ENCODE assay signal across 9 mouse cellular contexts in genomic region chr1:180776494-180776893, GRCm38 (mm10). TPM values are rescaled to one million over a fixed set of nuclear protein-coding genes. Genes with fewer than 3 reads are reported as not detected.
A peak's percentile ranks its signal among the peaks of the same experiment; 100 is the strongest.
DNase-seq lines count a peak whose midpoint lies in the region; ATAC-seq lines count a peak whose summit lies in the region.
"Had no signal": no experiment of that assay in that cellular context is flagged by ENCODE, and none has a peak within 500 bp of the region (broad histone marks: within the 10 kb centered on the region; RNA-seq: fewer than 3 reads in every experiment).

No protein-coding gene starts in this region.

- H3K27me3 ChIP-seq in heart, embryonic 11.5 days (ENCODE audit: control insufficient read depth, insufficient read depth, low read length): no peaks in the 10 kb centered on the region
- peaks cover 21% of the 10 kb centered on the region; the same call in 1 of the 2 replicates for H3K27me3 ChIP-seq in liver, embryonic 12.5 days (replicated peaks)
- H3K27me3 ChIP-seq in intestine, embryonic 16.5 days (replicated peaks; ENCODE audit: control insufficient read depth, insufficient read depth, low read length): no peaks in the 10 kb centered on the region

- H3K36me3 ChIP-seq in heart, embryonic 11.5 days (ENCODE audit: control insufficient read depth, insufficient read depth, low read length): no peaks in the 10 kb centered on the region
- no peaks in the 10 kb centered on the region for H3K36me3 ChIP-seq in liver, embryonic 12.5 days
- H3K36me3 ChIP-seq in intestine, embryonic 16.5 days (ENCODE audit: control insufficient read depth, insufficient read depth, low read length): no peaks in the 10 kb centered on the region
- H3K36me3 ChIP-seq: liver, embryonic 15.5 days had no signal

- no peak overlapping the region for H3K27ac ChIP-seq in heart, embryonic 11.5 days (ENCODE audit: low read depth, low read length)
- H3K27ac ChIP-seq in liver, embryonic 12.5 days: no peak overlapping the region
- peak overlapping the region; percentile 51; the same call in 1 of the 2 replicates for H3K27ac ChIP-seq in intestine, embryonic 16.5 days (ENCODE audit: low read length)

- intact Hi-C loops in heart, postnatal 36 days (cut with DNase I): loop anchor here (2.0 to 10.0 kb wide), 2 partner anchors 34 to 522 kb away; no protein-coding TSS in a partner anchor

- peaks cover 4% of the 10 kb centered on the region; the same call in 1 of the 2 replicates for H3K9me3 ChIP-seq in heart, embryonic 11.5 days (replicated peaks; ENCODE audit: control insufficient read depth, low read length)
- H3K9me3 ChIP-seq in liver, embryonic 12.5 days (replicated peaks): peaks cover 6% of the 10 kb centered on the region
- H3K9me3 ChIP-seq in intestine, embryonic 16.5 days (ENCODE audit: control insufficient read depth, low read length): no peaks in the 10 kb centered on the region; the same call in 1 of the 2 replicates
- H3K9me3 ChIP-seq: liver, embryonic 15.5 days had no signal

- no peak overlapping the region for H3K4me2 ChIP-seq in heart, embryonic 11.5 days
- H3K4me2 ChIP-seq in liver, embryonic 12.5 days: peak overlapping the region; percentile 92; the same call in 1 of the 2 replicates
- no peak overlapping the region for H3K4me2 ChIP-seq in intestine, embryonic 16.5 days (ENCODE audit: low read depth, low read length)

- 84% methylated on average over 6 of the region's 6 CpGs for WGBS in heart, embryonic 11.5 days (ENCODE audit: insufficient replicate concordance)
- 79% methylated on average over 6 of the region's 6 CpGs for WGBS in liver, embryonic 12.5 days (ENCODE audit: insufficient replicate concordance)
- WGBS in intestine, embryonic 16.5 days: 85% methylated on average over 6 of the region's 6 CpGs

- peaks cover 21% of the 10 kb centered on the region for H3K4me1 ChIP-seq in heart, embryonic 11.5 days (ENCODE audit: control insufficient read depth, insufficient read depth, low read length)
- H3K4me1 ChIP-seq in liver, embryonic 12.5 days: peaks cover 32% of the 10 kb centered on the region
- peaks cover 22% of the 10 kb centered on the region for H3K4me1 ChIP-seq in intestine, embryonic 16.5 days (ENCODE audit: control insufficient read depth, insufficient read depth, low read length)

- no peak for ATAC-seq in heart, embryonic 11.5 days (replicated peaks; ENCODE audit: insufficient number of reproducible peaks, low FRiP score, low TSS enrichment)
- ATAC-seq in liver, embryonic 12.5 days: no peak
- ATAC-seq in intestine, embryonic 16.5 days: no peak
- ATAC-seq in megakaryocyte progenitor cell, adult 5-6 weeks (replicated peaks; ENCODE audit: poor library complexity): no peak

- no peak overlapping the region for H3K4me3 ChIP-seq in heart, embryonic 11.5 days (ENCODE audit: low read depth, low read length)
- H3K4me3 ChIP-seq in liver, embryonic 12.5 days: no peak overlapping the region
- H3K4me3 ChIP-seq in intestine, embryonic 16.5 days (ENCODE audit: low read length): no peak overlapping the region

- DNase-seq in heart, postnatal 36 days: no peak
- DNase-seq in liver: no peak
- DNase-seq in cerebellum, postnatal 25 days: peak; percentile 43
- no peak for DNase-seq in adrenal gland, postnatal 25 days

- peak overlapping the region; percentile 31; the same call in 1 of the 2 replicates for H3K9ac ChIP-seq in heart, embryonic 11.5 days (ENCODE audit: low read depth, low read length)
- H3K9ac ChIP-seq in liver, embryonic 12.5 days: no peak overlapping the region
- H3K9ac ChIP-seq in intestine, embryonic 16.5 days (ENCODE audit: low read depth, low read length): 0 out of 2 replicates have a peak overlapping the region, but pooled peaks have one; percentile 37

RNA-seq across cellular contexts. Expression of gene H3f3a, which starts 37.2 kb away (rescaled TPM):
- 1,894 and 1,931 TPM in 2 replicates for polyA plus RNA-seq in heart, embryonic 11.5 days (2014; fragmentation: Nextera tagmentation; extraction: Ambion mirVana)
- 100 to 1,000 TPM; 457 to 506 TPM for total RNA-seq in heart, postnatal 36 days (2021)
- 1,997 and 2,057 TPM in 2 replicates for polyA plus RNA-seq in liver, embryonic 12.5 days (2016; fragmentation: Nextera tagmentation; extraction: Ambion mirVana)
- 1,661 and 1,810 TPM in 2 replicates for polyA plus RNA-seq in intestine, embryonic 16.5 days (2015; fragmentation: Nextera tagmentation; extraction: Ambion mirVana)
- total RNA-seq in megakaryocyte progenitor cell, adult 5-6 weeks (2015): 1,870 and 2,095 TPM in 2 replicates
- total RNA-seq in megakaryocyte progenitor cell, adult 5-6 weeks (2017): 1,724 and 1,809 TPM in 2 replicates
- total RNA-seq in adrenal gland, postnatal 25 days (2021): 739 and 836 TPM in 2 replicates

RNA-seq across cellular contexts. Expression of gene Acbd3, which starts 50.7 kb away (rescaled TPM):
- 23.0 and 23.7 TPM in 2 replicates for polyA plus RNA-seq in heart, embryonic 11.5 days (2014; fragmentation: Nextera tagmentation; extraction: Ambion mirVana)
- total RNA-seq in heart, postnatal 36 days (2021): 10 to 100 TPM; 22.5 to 23.4 TPM
- polyA plus RNA-seq in liver, embryonic 12.5 days (2016; fragmentation: Nextera tagmentation; extraction: Ambion mirVana): 13.9 and 15.6 TPM in 2 replicates
- 17.1 and 17.5 TPM in 2 replicates for polyA plus RNA-seq in intestine, embryonic 16.5 days (2015; fragmentation: Nextera tagmentation; extraction: Ambion mirVana)
- 23.9 and 27.3 TPM in 2 replicates for total RNA-seq in megakaryocyte progenitor cell, adult 5-6 weeks (2015)
- total RNA-seq in megakaryocyte progenitor cell, adult 5-6 weeks (2017): 43.0 and 46.5 TPM in 2 replicates
- 45.5 and 48.8 TPM in 2 replicates for total RNA-seq in adrenal gland, postnatal 25 days (2021)

Comparison
In these comparisons a context has a peak if more than half of its experiments do, and no peak if none do; other contexts are left out.
1. DNase-seq: peak in cerebellum, postnatal 25 days (2 of 2); none in heart, postnatal 36 days (0 of 2), liver (single experiment) and adrenal gland, postnatal 25 days (single experiment).